Mouse (Mus musculus) gastrocnemius, postnatal 25 days (tissue): ENCODE measurements around the gene Idh1. TPM values are rescaled to one million over a fixed set of nuclear protein-coding genes. Genes with fewer than 3 reads are reported as not detected.

ENCODE experiments used
- DNase-seq: peaks from one replicate; pipeline ENCODE4 v3.0.0; 2022
- total RNA-seq, 2 experiments: library from RNA; stranded (reverse); gene quantifications; 1 replicate in 1 of 2; 2 replicates in 1 of 2; pipeline ENCODE4 v1.2.3; 2021

The Idh1 gene
- total RNA-seq, 2 experiments from 2014 or later = 20.9 to 46.4 TPM

DNA sequence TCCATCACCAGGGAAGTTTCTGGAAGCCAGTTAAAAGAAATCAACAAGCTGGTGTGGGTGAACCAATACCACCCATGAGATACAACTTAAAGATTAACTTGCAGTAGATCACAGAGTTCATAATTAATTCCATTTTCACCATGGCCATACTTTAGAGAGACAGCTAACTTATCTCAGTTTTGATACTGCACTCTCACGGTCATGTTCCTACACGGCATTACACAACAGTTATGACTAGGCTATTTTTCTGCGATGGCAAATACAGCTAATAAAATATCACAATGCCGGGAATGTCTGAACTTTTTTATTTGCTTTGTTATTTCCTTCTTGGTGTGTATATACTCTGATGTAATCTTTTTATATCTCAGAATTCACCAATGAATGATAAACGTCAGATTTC lies 9.4 kb downstream of the Idh1 start:
- no peak for DNase-seq

DNA sequence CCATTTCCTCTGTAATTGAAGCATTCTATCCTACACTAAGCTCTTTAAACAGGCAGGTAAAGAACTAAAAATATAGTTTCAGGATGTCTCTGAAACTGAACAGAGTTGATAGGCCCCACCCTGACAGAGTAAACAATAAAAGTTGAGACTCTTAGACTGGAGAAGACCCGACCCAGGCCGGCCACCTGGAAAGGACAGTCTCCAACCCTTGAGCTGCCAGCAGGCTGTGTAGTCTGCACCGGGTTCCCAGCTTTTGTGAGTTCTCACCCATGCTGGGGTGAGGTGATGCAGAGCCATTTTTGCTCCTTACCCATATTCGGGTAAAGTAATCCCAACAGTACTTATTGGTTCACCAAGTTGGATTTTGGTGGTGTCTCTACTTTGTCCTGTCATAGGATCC lies 10.1 kb downstream of the Idh1 start:
- no peak for DNase-seq

DNA sequence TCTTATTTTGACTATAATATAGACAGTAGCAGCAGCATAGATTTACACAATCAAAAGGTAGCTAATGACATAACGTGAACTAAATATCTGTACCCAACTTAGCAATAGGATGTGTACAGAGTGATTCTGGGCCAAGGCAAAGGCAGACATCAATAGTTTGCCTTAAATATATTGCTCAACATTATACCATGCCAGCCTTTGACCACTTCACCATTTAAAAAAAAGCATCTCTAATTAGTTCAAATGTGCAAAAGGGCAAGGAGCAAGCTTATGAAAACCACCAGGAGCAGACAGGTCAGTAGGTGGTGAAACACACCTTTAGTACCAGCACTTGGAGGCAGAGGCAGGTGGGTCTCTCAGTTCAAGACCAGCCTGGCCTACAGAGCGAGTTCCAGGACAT lies 12.6 kb downstream of the Idh1 start:
- no peak for DNase-seq

DNA sequence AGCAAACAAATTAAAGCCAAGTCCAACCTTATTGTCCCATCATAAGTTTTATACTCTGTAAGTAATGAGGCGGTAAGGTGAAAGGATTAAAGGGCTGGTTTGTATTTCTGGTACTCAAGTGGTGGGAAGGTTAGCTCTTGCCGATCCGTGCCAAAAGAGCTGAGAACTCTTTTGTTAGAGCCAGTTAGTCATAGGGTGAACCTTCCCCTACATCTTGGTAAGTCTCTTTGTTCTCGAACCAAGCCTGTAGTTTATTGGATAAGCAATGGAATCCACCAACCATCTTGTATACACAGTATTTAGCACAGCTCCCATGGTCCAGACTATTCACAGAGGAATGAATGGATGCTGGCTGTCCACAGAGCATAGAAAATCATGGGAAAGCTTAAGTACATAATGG lies 14.7 kb downstream of the Idh1 start:
- DNase-seq = no peak

DNA sequence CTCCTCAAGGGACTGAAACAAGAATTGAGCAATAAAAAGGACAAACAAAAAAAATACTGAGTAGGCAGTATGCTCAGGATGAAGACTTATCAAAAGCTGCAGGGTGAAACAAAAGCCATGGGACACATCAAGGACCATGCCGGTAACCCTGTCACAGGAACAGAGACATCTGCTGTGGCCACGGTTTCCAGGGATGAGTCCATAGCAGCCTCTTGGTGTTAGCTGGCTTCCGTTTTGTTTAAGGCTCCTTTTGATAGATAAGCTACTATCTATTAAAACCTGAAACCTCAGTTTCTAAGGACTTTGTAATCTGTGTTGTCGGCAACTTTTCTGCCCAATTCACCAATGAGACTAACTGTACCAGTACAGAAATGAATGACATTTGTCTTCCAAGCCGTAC lies 16.4 kb downstream of the Idh1 start:
- no peak for DNase-seq

GRCm38 (mm10) chr1:65169536-65169935 lies 16.8 kb downstream of the Idh1 start:
- no peak for DNase-seq

DNA sequence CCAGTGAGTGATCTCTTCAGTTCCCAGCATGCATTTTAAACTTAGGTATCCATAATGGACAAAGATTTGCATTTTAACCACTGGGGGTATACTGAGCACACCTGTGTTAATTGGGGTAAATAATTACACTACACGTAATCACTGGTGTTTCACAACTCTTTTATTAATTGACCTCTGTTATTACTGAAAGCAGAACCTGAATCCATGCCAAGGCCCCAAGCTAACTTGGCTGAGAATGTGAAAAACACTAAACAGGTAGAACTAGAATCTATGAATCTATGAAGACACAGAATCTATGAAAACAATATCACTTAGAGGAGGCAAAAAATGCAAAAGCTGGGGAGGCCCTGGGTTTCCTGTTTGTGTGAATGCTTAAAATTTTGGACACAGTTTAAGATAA lies 18.8 kb downstream of the Idh1 start:
- no peak for DNase-seq

DNA sequence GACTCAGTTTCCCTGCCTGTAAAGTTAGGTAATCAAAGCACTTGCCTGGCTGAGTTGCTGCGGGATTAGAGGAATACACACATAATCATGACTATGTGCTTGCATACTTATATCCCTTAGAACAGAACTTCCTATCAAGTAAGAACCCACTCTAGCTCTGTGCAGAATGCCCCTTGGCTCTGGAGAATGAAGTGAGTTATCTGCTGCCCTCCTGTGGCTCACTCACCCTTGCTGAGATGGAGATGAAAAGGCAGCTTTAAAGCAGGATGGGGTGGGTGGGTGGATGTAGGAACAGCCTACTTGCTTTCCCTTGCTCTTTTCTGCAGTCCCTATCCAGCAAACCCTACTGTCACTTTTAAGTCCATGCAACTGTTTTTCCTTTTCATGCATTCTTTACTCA lies 24.1 kb downstream of the Idh1 start:
- DNase-seq = no peak

DNA sequence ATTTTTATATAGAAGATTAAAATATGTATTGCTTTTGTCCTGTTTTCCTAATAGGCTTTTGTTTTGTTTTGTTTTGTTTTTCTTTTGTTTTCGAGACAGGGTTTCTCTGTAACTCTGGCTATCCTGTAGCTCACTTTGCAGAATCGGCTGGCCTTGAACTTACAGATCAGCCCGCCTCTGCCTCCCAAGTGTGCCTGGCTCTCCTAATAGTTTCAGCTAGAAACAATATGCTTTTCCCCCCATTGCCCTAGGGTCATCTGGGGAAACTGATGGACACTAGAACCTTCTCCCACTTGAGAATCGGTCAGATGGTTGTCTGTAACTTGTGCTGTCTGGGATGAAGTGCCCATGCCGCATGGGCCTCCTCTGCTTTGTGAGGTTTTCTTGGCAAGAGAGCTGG lies 30.2 kb downstream of the Idh1 start:
- DNase-seq = no peak

DNA sequence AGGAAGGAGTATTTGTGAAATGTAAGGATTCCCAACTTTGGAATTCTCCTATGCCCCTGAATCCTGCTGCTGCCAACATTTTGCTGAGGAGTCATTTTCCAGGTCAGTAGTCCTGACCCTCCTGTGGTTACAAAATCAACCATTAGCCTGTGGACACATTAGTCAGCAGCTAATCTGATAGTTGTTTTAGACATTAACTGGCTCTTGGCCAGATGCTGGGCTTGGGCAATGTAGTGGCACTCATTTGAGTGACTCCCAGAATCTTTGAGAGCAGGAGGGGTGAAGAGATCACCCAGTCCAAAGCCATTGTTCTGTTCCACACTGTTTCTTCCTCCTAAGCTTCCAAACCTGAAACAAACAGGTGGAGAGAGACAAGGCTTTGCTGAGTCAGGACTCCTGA lies 31.5 kb downstream of the Idh1 start:
- no peak for DNase-seq

DNA sequence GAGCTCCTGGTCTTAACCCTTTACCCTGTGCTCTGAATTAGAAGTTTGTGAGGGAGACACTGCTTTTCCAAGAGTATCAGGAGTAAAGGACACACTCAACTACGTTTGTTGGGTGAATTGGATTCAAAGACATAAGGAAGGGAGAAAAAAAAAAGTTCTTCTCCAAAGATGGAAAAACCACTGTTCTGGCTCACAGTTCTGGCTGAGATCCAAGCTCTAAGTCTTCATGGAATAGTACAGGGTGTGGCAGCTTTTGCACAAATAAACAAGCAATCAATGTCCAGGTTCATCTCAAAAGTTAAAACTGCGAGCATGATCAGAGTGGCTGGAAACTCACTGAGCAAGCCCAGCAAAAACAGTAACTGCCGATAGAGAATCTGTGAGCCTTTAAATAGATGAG lies 38.3 kb downstream of the Idh1 start:
- no peak for DNase-seq

DNA sequence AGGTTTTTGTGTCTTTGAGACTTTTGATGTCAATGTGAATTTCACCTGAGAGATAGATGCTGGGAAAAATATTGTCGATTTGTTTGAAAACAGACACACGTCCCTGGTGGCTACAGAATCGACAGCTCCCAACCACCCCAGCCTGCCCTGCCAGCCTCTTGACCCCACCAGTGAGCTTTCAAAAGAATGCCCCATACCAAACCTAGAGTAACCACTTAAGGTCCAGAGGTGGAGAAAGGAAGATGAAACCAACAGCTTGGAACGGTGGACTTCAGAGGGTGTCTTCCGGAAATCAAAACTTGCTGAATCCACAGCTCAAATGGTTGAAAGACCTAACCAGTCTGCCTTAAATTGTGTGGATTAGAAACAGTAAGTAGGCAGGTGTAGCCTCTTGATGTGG lies 39.0 kb downstream of the Idh1 start:
- DNase-seq = no peak

GRCm38 (mm10) chr1:65146601-65147000 lies 39.7 kb downstream of the Idh1 start:
- no peak for DNase-seq

DNA sequence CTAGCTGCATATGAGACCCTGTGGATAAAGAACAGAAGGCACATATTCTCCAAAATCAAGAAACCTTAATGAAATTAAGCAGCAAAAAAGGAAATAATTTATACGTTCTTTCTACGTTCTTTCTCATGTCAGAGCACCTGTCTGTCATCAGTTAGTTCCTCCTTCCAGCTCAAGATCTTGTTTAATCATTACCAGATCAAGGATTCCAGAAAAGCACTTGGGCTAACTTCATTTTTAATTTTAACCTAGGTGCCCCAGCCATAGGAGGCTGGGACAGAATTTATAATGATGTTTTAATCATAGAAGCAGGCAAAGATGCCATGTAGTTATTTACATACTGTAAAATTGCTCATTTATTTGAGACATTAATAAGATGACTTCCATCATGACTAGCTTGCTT lies 41.5 kb downstream of the Idh1 start:
- DNase-seq = no peak

DNA sequence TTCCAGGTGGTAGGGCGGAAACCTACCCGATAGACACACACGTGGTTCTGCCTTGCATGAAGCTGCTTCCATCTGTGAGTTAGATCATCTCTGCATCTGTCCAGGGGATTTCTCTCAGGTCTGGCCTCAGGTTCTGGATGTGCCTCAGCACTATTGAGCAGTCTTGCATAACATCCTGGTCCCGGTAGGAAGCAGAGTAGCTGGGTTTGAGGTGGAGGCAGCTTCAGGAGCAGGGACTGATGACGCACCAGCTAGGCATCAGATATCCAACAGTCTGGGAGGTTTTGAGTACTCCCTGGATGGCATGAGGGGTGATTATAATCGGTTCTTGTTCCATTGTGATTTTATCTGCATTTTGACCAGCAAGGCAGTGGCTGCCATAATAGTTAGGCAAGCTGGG lies 48.7 kb downstream of the Idh1 start:
- DNase-seq = no peak

DNA sequence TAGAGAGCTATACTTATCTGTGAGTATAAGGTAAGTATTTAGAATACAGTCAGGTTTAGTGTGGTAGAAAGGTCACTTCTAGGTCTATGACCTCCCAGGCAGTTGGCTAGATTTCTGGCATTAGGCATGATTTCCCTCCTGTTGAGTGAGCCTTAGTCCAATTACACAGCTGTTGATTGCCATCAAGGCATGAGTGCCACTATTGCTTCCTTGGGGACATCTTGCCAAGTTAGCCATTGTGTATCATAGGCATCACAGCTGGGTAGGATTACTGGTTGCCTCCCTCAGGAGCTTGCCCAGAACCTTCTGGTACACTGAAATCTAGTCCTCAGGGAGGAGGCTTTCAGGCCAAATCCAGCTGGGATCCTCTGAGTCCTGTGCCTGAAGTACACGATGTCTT lies 53.5 kb downstream of the Idh1 start:
- DNase-seq = no peak

- no peak for DNase-seq
These were observed 54.6 kb downstream of the Idh1 start for GRCm38 (mm10) chr1:65131671-65132070.

DNA sequence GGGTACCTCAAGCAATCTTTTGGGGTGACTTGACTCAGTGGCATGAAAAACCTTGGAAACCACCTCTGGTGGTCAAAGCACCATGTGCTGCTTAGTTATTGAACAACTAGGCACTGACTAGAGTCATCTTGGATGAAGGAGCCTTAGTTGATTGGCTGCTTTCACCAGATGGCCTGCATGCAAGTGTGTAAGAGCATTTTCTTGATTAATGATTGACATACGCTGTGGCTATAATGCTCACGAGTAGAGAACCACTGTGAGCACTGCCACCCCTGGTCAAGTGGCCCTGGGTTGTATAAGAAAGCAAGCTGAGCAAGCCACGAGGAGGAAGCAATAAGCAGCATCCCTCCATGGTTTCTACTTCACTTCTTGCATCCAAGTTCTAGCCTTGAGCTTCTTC lies 56.1 kb downstream of the Idh1 start:
- DNase-seq = no peak

DNA sequence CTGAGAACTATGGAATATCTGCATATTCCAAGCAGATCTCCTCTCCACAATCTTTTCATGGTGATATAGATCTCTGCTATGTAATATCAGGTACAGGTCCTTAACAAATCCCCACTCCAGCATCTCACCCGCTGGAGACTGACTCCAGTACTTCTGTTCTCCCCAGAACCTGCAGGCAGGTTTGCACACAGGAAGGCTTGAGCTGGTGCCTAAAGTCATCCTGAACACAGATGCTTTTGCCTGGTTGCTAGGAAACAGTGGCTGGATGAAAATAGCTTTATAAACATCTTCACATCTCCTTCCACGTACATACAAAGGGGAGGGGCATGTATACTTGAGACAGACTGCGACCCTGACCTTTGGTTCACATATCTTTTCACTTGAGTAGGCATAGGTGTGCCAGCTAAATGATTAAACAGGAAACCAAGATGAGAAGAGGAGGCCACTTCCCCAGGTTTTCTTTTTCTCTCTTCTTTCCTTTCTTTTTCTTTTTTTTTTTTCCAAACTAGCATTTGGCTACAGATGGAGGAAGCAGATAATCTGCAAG lies 56.6 kb downstream of the Idh1 start:
- DNase-seq = no peak

GRCm38 (mm10) chr1:65122574-65123372 lies 63.5 kb downstream of the Idh1 start, which contains the start of gene D630023F18Rik:
Gene D630023F18Rik, minus strand, starts transcription at chr1:65123214.
- DNase-seq = no peak

DNA sequence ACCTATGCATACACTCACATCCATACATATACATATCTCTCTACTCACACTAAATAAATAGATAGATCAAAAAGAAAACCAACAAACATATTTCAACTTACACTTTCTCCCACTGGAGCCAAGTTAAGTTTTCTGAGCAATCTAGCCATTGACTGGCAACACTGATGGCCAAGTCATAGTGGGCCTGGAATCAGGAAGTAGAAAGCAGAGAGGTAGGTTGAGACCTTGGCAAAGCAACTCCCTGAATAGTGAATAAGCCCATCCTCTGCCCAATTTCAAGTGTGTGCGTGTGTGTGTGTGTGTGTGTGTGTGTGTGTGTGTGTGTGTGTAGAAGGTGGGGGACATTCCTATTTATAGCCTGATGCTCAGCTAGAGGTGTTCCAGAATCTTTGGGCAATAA lies 66.9 kb downstream of the Idh1 start, which contains the start of gene Gm28845:
Gene Gm28845 (minus strand): TSS at position 121 of the 400 bp plus-strand sequence.
- no peak for DNase-seq

DNA sequence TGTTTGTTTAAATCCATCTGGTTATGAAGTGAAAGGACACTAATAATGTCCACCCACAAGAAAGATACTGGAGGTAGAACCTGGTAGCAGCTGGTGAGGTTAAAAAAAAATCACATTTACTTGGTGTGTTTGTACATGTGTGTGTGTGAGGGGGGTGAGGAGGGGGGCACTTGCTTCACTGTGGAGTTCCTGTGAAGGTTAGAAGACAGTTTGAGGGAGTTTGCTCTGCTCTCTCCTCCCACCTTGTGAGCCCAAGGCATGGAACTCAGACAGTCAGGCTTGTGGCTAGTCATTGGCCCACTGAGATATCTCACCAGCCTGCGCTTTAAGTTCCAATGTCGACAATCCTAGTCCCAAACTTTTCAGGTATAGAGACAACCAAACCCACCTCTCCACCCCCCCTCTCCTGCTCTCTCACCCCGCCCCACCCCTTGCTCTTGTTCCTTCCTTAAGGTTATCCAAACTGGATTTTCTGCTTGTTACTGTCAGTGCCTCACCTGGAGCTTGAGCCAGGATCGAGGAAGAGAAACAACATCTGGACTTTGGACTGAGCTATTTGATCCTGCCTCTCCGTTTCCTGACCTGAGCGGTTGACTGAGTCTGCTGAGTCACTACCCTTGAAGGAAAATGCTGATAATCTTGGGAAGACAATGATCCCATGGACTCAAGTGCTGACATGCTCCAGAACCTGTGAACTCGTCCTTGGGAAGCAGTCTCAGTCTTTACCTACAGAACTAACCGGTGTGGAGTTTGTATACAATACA lies 68.0 kb downstream of the Idh1 start:
- DNase-seq = no peak

- no peak for DNase-seq
These were observed 72.6 kb downstream of the Idh1 start for GRCm38 (mm10) chr1:65113536-65114172.
